Mouse (Mus musculus) intestine, postnatal 0 days (tissue): ENCODE data around the gene Nr3c2. TPM values are rescaled to one million over a fixed set of nuclear protein-coding genes. Genes with fewer than 3 reads are reported as not detected.

ENCODE experiments used
- ATAC-seq: fragments of 200-750 bp; cut with Nextera tagmentation; 2 replicates; pipeline ENCODE4 v1.8.0; 2017; ENCODE audit warnings: mild to moderate bottlenecking, moderate TSS enrichment, moderate library complexity
- H3K27ac ChIP-seq: fragments of 300-500 bp; sonication (generic); 2 replicates; pipeline ENCODE4 v1.5.1; 2014; ENCODE audit warnings: mild to moderate bottlenecking, low read depth, low read length, moderate library complexity
- H3K27me3 ChIP-seq: fragments of 300-500 bp; sonication (generic); replicated peaks from 2 replicates; pipeline ENCODE4 v1.6.1; 2014; ENCODE audit warnings: low read length, mixed read lengths; ENCODE audit not compliant: control insufficient read depth, insufficient read depth
- H3K36me3 ChIP-seq: fragments of 300-500 bp; sonication (generic); 2 replicates; pipeline ENCODE4 v1.6.1; 2014; ENCODE audit warnings: mild to moderate bottlenecking, moderate library complexity; ENCODE audit not compliant: control insufficient read depth, insufficient read depth
- H3K4me1 ChIP-seq: fragments of 300-500 bp; sonication (generic); replicated peaks from 2 replicates; pipeline ENCODE4 v1.6.1; 2014; ENCODE audit warnings: antibody characterized with exemption, low read length, mixed read lengths; ENCODE audit not compliant: control insufficient read depth, insufficient read depth
- H3K4me2 ChIP-seq: fragments of 300-500 bp; sonication (generic); replicated peaks from 2 replicates; pipeline ENCODE4 v1.6.1; 2014; ENCODE audit warnings: low read depth, mild to moderate bottlenecking, moderate library complexity
- H3K4me3 ChIP-seq: fragments of 300-500 bp; sonication (generic); 2 replicates; pipeline ENCODE4 v1.5.1; 2014; ENCODE audit warnings: low read depth, low read length
- H3K9ac ChIP-seq: fragments of 300-500 bp; sonication (generic); 2 replicates; pipeline ENCODE4 v1.6.1; 2014; ENCODE audit warnings: mild to moderate bottlenecking, low read depth, low read length
- H3K9me3 ChIP-seq: fragments of 300-500 bp; sonication (generic); 2 replicates; pipeline ENCODE4 v1.6.1; 2016; ENCODE audit warnings: mixed run types; ENCODE audit not compliant: control insufficient read depth
- CTCF ChIP-seq: sonication (generic); IDR thresholded peaks from 2 replicates; pipeline ENCODE4 v1.5.1; 2016; ENCODE audit warnings: low read depth, mild to moderate bottlenecking, control low read depth, antibody characterized with exemption, moderate library complexity
- WGBS: fragments of 180-500 bp; shearing (Covaris S2); extraction: QIAGEN DNeasy Blood & Tissue Kit; methylation state at CpG from one replicate; pipeline ENCODE4 v1.1.7; 2014; 5-methylcytosine and 5-hydroxymethylcytosine counted together
- polyA plus RNA-seq: library from polyadenylated mRNA; unstranded; fragments of >200 nt; fragmentation: Nextera tagmentation; extraction: Ambion mirVana; gene quantifications from 2 replicates; pipeline ENCODE4 v1.2.1, GENCODE M21; 2015

Nr3c2 gene
- polyA plus RNA-seq, 1 experiment from 2014 or later = 7.4 TPM

- Histone ChIP-seq H3K4me1 (no peaks in the 10 kb centered on the region), H3K27ac (no peak overlapping the region), H3K4me3 (no peak overlapping the region), H3K9ac (no peak overlapping the region), H3K4me2 (no peak overlapping the region), H3K9me3 (no peaks in the 10 kb centered on the region), H3K36me3 (no peaks in the 10 kb centered on the region), H3K27me3 (no peaks in the 10 kb centered on the region)
- WGBS = 77% methylated on average over 4 of the region's 4 CpGs
- TF ChIP-seq CTCF = no peak
- ATAC-seq = no peak
These were observed 183.4 kb downstream of the Nr3c2 start for GRCm38 (mm10) chr8:77082687-77083086.

GRCm38 (mm10) chr8:77086036-77086435 is 186.8 kb downstream of the Nr3c2 start:
- TF ChIP-seq CTCF = no peak

GRCm38 (mm10) chr8:77096721-77097120 is 197.5 kb downstream of the Nr3c2 start:
- TF ChIP-seq CTCF = no peak
- no peak for ATAC-seq
- 23% methylated on average over 4 of the region's 4 CpGs for WGBS

More at GRCm38 (mm10) chr8:77086036-77086435, 186.8 kb downstream of the Nr3c2 start:
- no peaks in the 10 kb centered on the region for H3K36me3 ChIP-seq
- H3K4me2 ChIP-seq = no peak overlapping the region
- H3K9me3 ChIP-seq = no peaks in the 10 kb centered on the region
- 67% methylated on average over 8 of the region's 8 CpGs for WGBS
- H3K27ac ChIP-seq = no peak overlapping the region
- no peaks in the 10 kb centered on the region for H3K27me3 ChIP-seq
- no peak overlapping the region for H3K9ac ChIP-seq
- no peaks in the 10 kb centered on the region for H3K4me1 ChIP-seq
- ATAC-seq = no peak
- no peak overlapping the region for H3K4me3 ChIP-seq

GRCm38 (mm10) chr8:77098101-77098500 is 198.9 kb downstream of the Nr3c2 start:
- ATAC-seq = peak; percentile 69; the same call in 1 of the 2 replicates
- Histone ChIP-seq H3K4me3 (no peak overlapping the region), H3K9ac (no peak overlapping the region), H3K27me3 (no peaks in the 10 kb centered on the region), H3K4me2 (peak overlapping the region; percentile 21; the same call in 1 of the 2 replicates), H3K27ac (no peak overlapping the region), H3K4me1 (0 out of 2 replicates have a peak, but pooled peaks cover 5% of the 10 kb centered on the region), H3K36me3 (no peaks in the 10 kb centered on the region), H3K9me3 (no peaks in the 10 kb centered on the region)
- TF ChIP-seq CTCF = no peak
- 75% methylated on average over 10 of the region's 10 CpGs for WGBS

More at GRCm38 (mm10) chr8:77096721-77097120, 197.5 kb downstream of the Nr3c2 start:
- H3K4me3 ChIP-seq = no peak overlapping the region
- H3K4me2 ChIP-seq = no peak overlapping the region
- H3K9me3 ChIP-seq = no peaks in the 10 kb centered on the region
- H3K9ac ChIP-seq = no peak overlapping the region
- H3K27me3 ChIP-seq = no peaks in the 10 kb centered on the region
- H3K4me1 ChIP-seq = 0 out of 2 replicates have a peak, but pooled peaks cover 5% of the 10 kb centered on the region
- H3K36me3 ChIP-seq = no peaks in the 10 kb centered on the region
- H3K27ac ChIP-seq = no peak overlapping the region

GRCm38 (mm10) chr8:77100370-77100769 is 201.1 kb downstream of the Nr3c2 start:
- Histone ChIP-seq H3K27ac (no peak overlapping the region), H3K4me3 (no peak overlapping the region), H3K36me3 (no peaks in the 10 kb centered on the region), H3K27me3 (no peaks in the 10 kb centered on the region), H3K9ac (no peak overlapping the region), H3K4me1 (0 out of 2 replicates have a peak, but pooled peaks cover 5% of the 10 kb centered on the region), H3K9me3 (no peaks in the 10 kb centered on the region), H3K4me2 (no peak overlapping the region)
- TF ChIP-seq CTCF = no peak
- no peak for ATAC-seq
- WGBS = 44% methylated on average over 2 of the region's 2 CpGs

GRCm38 (mm10) chr8:77102879-77103278 is 203.6 kb downstream of the Nr3c2 start:
- Histone ChIP-seq H3K9me3 (no peaks in the 10 kb centered on the region), H3K27ac (no peak overlapping the region), H3K36me3 (no peaks in the 10 kb centered on the region), H3K4me3 (no peak overlapping the region), H3K9ac (no peak overlapping the region), H3K27me3 (no peaks in the 10 kb centered on the region), H3K4me2 (no peak overlapping the region), H3K4me1 (0 out of 2 replicates have a peak, but pooled peaks cover 5% of the 10 kb centered on the region)
- WGBS = 88% methylated on average over 7 of the region's 7 CpGs
- ATAC-seq = 0 out of 2 replicates have a peak, but pooled peaks have one; percentile 51
- TF ChIP-seq CTCF = no peak
